Mouse (Mus musculus): ENCODE results near the gene Srsf3.
"Not testable (repeated sequence)": the region's sequence is repeated elsewhere in the genome, so short reads cannot be mapped to it uniquely, and the experiment has no call there.

The Srsf3 gene

DNA sequence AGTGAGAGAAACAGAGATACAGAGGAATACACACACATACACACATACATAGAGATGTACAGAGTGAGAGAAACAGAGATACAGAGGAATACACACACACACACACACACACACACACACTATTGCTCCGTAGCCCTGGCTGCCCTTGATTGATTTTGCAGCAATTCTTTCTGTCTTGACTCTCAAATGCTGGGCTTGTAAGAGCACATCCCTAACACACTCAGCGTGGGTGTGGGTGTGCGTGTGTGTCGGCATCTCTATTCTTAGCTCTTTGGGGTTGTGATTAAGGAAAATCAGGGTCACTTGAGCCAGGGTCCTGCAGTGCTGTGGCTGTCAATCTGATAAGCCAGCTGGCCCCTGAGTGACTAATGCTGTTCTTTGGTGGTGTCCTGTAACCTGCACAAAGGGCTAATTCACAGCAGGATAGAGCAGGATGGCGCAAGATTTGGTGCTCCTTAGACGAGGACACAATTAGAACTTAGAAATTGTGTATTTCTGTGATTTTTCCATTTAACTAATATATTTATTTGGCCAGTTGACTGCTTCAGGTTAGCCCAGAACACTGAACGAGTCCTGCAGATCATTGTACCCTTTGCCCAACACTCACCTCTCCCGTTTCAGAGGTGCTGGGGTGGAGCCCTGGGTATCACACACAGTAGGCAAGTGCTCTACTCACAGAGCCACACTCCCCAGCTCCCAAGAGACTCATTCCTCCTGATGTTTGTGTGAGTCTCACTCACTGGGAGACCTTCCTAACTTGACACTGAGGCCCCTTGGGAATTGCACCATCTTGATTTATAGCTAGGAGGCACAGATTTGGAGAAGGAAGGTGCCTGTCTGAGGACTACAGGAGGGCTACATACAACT, 30.9 kb downstream of the Srsf3 start:
- no peak for DNase-seq (ENCODE audit: low spot score)

DNA sequence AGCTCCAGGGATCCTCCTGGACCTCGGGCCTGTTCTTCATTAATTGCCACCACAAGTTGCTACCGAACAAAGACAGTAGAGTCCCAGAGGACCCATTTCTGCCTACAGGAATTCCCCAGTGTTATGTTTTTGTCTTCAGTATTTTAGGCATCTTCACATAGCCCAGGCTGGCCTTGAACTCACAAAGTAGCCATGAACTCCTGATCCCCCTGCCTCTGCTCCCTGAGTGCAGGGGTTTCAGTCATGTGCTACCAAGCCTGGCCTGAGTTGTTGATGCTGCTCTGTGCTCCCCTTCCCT, 31.5 kb downstream of the Srsf3 start:
- DNase-seq (ENCODE audit: low spot score) = no peak

DNA sequence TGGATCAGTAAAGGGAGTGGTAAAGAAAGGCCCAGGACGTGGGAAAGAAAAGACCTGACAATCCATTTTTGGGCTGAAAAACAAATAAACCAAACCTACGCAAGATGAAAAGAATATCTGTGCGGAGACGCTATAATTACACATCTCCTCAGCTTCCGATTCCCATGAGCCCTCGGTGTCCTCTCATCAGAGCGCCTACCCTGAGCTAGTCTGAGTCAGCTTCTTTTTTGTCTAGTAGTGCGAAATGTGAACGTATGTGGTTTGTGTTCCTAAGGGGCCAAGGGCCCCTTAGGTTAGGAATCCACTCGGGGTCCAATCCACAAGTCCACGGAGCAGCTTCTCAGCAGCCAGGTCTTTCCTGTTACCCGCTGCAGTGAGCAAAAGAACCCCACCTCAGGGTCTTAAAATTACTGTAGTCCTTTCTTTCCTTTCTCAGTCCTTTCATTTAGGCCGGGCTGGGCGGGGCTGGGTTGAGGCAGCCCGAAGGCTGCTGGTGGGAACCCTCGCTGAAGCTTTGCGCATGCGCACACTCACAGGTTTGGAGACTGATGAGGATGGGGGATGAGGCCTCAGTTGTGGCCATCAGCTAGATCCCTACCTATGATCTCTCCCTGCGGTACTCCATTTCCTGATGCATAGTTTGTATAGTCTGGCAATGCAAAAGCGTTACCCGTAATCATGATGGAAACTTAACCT, 33.0 kb downstream of the Srsf3 start:
- no peak for DNase-seq (ENCODE audit: low spot score)

DNA sequence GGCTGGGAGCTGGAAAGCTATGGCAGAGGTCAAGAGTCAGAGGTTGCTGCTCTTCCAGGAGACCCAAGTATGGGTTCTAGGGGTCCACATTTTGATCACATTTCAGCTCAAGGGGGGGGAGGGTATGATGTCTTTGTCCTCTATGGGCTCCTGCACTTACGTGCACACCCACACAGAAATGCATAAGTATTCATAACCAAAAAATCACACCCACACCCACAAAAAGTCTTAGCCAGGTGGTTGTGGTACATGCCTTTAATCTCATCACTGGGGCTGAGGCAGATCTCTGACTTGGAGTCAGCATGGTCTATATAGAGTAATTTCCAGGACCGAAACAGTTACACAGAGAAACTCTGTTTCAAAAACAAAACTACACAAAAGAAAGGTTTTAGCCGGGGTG, 33.5 kb downstream of the Srsf3 start:
- DNase-seq (ENCODE audit: low spot score) = no peak

DNA sequence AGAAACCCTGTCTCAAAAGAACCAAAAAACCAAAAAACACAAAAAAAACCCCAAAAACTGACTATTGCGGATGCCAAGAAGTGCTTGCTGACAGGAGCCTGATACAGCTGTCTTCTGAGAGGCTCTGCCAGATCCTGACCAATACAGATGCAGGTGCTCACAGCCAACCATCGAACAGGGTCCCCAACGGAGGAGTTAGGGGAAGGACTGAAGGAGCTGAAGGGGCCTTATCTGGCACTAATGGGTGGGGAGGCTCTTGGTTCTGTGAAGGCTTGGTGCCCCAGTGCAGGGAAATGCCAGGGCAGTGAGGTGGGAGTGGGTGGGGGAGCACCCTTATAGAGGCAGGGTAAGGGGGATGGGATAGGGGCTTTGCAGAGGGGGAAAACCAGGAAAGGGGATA, 35.0 kb downstream of the Srsf3 start:
- DNase-seq (ENCODE audit: low spot score) = not testable (repeated sequence)

DNA sequence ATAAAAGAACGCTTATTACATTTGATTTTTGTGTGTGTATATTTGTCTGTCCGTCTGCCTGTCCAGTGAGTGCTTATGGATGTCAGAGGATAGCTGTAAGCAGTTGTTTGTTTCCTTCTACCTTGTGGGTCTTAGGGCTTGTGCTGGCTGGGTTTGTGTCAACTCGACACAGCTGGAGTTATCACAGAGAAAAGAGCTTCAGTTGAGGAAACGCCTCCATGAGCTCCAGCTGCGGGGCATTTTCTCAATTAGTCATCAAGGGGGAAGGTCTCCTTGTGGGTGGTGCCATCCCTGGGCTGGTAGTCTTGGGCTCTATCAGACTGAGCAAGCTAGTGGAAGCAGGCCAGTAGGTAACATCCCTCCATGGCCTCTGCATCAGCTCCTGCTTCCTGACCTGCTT, 35.4 kb downstream of the Srsf3 start:
- DNase-seq (ENCODE audit: low spot score) = no peak

DNA sequence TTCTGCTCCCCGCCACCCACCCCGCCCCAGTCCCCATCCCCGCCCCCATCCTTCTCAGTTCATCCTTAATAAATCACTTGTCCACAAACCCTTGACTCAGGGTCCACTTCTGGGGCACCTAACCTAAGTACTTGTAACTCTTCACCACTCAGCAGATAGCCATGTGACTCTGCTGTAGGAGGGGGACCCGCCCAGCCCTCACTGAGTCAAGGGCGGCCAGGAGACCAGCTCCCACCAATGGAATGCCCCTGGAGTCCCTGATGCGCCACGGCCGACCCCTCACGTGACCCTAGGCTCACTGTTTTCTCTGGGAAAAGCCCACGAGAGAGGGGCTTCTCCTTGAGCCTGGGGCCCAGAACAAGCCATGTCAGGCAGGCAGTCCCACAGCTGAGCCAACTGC, 36.6 kb downstream of the Srsf3 start:
- no peak for DNase-seq (ENCODE audit: low spot score)

DNA sequence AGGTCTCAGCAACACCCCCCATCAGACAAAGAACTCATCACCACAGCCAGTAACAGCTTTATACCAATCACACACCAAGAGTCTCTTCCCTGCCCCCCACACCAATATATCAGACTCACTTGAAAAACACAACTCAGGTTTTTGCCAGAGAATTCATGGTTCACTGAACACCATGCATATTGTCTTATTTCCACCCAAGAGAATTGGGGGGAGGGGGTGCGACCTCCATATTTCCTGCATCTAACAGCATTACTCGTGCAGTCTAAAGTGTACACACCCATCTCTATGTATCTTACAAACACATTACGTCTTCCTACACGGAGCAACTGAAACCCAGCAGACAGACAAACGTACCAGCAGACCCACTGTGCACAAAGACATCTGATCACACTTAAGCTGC, 39.4 kb downstream of the Srsf3 start:
- DNase-seq (ENCODE audit: low spot score) = no peak

DNA sequence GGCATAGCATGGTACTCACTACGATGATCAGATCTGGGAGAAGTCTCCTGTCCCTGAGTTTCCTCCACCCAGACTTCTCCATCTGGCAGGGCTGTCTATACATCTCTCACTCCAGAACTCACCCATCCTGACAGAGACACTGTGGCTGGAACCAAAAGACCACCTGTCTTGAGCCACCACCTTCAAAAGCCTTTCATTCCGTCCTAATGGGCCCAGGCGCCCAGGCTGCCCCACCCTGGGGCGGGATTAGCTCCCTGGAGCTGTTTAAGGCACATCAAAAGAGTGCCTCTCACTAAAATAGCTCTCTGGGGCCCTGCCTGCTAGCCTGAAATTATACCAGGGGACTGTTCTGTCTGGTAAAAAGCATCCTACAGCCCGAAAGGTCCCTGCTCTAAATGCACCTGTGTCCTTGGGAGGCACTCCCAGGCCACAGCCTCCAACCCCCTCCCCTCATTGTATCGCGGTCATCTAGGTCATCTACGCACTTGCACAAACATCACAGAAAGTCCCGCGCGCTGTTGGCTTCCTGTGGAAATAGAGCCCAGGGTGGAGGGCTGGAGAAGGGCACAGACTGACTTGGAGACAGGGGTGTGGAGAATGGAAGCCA, 40.4 kb downstream of the Srsf3 start:
- DNase-seq (ENCODE audit: low spot score) = no peak

DNA sequence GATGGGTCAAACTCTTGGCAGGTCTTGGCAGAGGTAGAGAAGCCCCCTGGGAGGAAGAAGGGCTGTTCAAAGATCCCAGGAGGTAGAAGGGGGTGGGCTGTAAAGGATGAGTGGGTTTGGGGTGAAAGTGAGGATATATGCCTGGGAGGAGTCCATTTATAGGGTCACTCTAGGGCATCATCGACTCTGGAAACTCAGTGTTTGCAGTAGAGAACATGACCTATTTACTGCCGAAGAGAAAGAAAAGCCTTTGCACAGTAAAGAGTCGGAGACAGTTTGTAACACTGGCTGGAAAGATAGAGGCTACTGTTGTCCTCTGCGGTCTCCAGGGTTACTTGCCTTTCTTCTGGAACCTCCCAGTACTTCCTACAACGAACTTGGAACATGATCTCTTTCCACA, 40.9 kb downstream of the Srsf3 start:
- no peak for DNase-seq (ENCODE audit: low spot score)

DNA sequence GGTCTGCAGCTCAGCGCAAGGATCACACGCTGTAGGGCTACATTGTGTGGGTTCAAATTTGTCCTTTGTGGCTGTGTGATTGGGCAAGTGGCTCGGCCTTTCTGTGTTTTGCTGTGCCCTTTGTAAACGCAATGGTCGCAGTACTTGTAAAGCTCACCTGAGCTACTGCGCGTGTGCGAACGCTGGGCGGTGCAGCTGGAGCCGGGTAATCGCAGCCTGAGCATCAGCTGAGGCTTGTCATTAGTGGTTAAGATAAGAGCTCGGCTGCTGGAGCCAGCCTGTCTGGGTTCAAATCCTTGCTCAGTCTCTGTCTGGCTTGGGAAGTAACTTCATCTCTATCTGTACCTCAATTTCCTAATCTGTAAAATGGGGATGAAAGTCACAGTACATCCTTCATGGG, 41.7 kb downstream of the Srsf3 start:
- DNase-seq (ENCODE audit: low spot score) = no peak

DNA sequence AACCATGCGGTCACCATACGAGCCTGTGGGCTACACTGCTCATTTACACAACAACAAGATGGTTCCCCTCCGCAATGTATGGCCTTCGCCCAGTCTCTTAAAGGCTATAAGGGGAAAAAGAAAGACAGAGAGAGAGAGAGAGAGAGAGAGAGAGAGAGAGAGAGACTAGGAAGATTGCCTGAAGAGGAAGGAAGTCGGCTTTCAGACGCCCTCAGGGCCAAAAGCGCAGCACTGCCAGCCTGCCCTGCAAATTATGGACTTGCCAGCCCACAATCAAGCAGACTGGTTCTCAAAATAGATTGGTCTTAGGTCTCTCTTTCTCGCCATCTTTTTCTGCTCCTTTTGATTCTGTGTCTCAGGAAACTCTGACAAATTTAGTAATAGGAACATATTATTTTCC, 43.8 kb downstream of the Srsf3 start:
- no peak for DNase-seq (ENCODE audit: low spot score)

DNA sequence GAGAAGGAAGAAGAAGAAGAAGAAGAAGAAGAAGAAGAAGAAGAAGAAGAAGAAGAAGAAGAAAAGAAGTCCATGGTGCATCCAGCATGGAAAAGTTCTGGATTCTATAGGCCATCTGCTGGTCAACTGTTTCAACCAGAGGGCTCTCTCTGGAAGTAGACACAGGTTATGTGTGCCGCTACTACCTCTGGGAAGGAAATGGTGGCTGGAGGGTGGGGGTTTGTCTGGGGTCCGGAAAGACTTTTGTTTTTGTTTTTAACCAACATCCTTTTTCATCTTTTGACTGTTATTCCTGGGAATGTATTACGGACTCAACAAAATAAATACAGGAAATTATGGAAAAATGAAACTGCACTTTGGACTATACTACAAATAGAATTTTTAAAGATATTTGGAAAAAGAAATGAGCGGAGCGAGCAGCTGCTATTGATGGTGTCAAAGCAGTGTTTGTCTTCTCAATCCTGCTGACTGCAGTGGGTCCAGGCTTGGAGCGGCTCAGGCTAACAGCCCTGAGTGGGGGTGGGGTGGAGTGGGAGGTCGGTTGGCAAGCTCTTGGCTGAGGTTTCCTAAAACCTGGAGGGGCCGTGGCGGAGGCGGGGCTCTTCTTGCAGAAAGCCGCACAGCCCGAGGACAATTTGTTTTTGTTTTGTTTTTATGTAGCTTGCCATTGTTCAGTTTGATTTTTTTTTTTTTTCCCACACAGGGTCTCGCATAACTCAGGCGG, 45.5 kb downstream of the Srsf3 start:
- DNase-seq (ENCODE audit: low spot score) = no peak

DNA sequence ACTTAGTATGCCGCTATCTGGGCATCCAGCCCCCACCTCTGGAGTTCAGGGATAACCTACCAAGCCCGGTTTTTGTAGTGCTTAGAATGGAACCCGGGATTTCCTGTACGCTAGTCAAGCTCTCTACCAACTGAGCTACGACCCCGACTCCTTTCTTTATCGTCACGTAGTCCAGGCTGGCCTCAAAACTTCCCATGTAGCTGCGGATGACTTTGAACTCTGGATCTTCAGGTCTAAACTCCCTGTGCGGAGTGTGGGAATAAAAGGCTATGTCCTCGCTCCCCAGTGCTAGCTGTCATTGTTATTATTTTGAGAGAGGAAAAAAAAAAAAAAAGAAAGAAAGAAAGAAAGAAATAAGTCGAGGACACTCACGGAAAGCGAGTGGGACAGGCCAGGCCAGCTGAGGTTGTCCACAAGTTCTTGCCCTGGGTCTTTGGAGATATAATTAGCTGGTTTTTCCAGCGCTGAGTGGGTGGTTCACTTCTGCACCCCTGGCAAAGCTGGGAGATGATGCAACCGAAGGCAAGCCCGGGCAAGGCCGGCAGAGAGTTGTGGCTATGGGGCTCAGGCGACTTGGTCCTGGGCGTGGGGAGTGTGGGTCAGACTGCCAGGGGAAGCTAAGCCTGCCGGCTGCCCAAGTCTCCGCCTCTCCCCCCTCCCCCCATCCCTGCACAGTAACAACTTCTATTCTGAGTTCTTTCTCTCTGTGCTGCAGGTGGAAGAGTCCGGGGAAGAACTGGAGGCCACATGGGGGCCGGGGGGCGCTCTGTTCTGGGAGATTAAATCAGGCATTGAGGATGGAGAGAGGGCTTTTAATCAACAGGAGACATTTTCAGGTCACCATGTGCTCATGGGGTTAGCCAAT, 46.3 kb downstream of the Srsf3 start:
- peak; percentile 90 for DNase-seq (ENCODE audit: low spot score)

DNA sequence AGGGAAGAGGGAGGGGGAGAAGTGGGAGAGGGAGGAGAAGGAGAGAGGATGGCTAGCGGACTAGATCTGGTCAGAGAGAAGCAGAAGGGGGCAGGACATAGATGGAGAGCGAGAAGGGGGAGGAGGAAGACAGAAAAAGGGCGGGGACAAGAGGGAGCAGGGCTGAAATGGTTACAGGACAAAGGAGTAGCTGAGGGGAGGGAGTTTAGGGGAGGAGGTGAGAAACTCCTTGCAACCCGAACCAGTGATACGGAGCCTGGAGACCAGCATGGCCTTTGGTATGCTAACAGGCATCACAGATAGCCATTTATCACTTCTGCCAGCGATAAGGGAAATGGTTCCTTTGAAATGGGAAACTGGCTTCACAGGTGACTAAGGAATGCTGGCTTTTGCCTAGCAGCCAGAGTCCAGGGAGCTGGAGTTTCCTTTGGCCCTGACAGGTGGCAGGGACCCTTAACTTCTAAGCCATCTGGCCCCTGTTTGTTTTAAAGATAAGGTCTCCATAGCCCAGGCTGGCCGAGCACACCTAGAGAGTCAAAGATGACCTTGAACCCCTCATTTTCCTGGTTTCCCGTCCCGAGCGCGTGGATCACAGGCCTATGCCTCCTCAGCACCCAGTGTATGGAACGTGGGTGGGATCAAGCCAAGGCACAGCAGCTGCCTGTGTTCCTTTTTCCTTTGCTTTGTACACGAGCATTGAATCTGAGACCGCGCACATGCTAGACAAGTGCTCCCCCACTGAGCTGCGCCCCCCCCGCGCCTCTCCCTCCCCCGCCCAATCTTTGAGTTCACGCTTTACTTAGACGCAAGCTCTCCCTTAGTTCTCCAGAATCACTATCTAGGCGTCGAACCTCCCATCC, 48.6 kb downstream of the Srsf3 start:
- no peak for DNase-seq (ENCODE audit: low spot score)

DNA sequence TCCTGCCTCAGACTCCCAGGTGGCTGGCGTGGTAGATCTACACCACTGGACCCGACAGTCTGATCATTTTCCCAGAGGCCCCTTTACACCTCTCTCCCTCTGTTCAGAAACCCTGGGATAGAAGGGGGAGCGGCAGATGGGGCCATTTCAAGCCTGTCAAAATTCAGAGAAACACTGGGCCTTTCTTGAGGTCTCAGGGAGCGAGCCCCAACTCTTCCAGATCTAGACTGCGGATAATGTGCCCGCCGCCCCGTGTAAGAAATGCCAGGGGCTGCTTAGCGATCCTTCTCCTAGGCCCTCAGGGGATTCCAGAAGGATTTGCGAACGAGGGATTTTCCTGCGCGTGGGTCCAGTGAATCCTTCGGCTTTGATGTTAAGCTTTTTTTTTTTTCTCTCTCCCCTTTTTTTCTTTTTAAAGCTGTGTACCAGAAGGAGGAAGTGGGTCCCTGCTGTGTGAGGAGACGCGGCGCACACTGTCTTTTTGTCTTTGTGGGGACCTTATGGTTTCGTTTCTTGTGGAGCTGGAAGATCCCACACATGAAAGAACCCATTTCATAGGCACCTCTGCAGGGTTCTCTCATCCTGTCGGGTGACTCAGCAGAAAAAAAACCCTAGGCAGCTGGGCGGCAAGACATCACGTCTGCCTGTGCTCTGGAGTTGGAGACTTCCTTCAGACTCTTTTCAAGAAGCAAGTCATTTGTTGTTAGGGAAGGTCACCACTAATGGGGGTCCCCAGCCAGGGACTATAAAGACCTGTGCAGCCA, 49.4 kb downstream of the Srsf3 start:
- no peak for DNase-seq (ENCODE audit: low spot score)

DNA sequence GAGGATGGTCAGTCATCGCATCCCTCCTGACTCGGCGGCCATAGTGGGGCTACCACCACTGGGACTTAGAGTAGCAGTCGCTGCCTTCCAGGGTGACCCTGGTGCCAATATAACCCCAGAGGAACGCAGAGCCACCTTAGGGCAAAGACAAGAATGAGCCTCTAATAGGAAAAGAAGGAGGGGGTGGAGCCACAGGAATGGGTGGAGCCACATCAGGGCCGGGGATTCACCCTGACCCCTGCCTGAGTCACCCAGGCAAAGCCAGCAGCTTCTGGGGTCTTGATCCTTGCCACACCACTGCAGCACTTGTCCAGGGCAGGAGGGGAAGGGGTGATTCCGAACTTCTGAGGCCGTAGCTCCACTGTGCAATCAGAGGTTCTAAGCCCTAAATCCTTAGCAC, 51.2 kb downstream of the Srsf3 start:
- no peak for DNase-seq (ENCODE audit: low spot score)

DNA sequence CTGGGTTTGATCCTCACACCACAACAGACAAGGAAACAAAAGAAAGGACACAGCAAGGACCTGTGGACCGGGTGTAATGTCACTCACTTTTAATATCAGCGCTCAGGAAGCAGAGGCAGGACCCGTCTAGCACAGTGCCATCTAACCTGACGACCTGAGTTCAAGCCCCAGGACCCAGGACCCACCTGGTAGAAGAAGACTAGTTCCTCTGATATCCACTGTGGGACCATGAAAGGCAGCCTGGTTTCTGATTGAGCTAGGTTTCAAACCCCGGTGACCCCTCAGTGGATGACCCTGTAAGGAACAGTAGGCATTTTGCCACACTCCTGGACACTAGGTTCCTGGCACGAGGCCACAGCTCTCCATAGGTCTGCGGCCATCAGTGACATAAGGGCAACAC, 52.2 kb downstream of the Srsf3 start:
- DNase-seq (ENCODE audit: low spot score) = peak; percentile 3

DNA sequence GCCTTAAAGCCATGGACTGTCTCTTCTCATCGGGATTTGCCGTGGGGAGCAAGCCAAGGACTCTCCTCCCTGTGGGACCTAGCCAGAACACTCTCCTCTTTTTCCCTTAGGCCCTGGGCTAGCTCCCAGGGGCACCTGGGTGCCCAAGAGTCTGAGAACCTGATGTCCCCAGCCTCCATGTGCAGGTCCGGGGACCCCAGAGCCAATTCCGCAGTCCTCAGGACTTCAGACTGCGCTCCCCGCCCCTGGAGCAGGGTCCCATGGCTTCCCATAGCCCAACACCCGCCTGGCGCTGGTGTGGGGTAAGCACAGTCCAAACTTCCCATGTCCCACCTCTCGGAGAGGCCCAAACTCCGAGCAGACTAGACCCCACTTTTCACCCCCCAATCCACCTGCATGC, 52.8 kb downstream of the Srsf3 start:
- DNase-seq (ENCODE audit: low spot score) = no peak

DNA sequence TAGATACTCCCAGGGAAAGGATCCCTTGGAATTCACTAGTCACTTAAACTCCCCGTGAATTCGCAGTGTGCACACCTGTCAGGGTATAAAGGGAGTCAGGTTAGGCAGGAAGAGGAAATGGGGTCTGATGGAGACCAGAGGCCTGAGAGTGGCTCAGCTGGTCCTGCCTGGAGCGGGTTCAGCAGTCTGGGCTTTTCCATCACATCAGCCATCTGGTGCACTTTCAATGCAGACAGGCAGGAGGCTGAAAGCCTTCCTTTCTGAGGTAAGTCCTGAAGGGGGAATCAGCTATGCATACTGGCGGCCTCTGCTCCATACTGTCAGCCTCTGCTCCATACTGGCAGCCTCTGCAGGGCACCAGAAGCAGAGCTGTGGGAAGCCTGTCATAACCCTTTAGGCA, 54.5 kb downstream of the Srsf3 start:
- peak; percentile 2 for DNase-seq (ENCODE audit: low spot score)

All from urinary bladder, postnatal 14 days (tissue).